13 mouse cellular contexts compared by ENCODE assay signal in genomic region chr5:24334749-24335148, GRCm38 (mm10). TPM values are rescaled to one million over a fixed set of nuclear protein-coding genes. Genes with fewer than 3 reads are reported as not detected.
DNase-seq lines count a peak whose midpoint lies in the region; ATAC-seq lines count a peak whose summit lies in the region.
"Had no signal": no experiment of that assay in that cellular context is flagged by ENCODE, and none has a peak within 500 bp of the region (broad histone marks: within the 10 kb centered on the region; RNA-seq: fewer than 3 reads in every experiment).

No protein-coding gene starts in this region.

- no peaks in the 10 kb centered on the region for H3K27me3 ChIP-seq in hindbrain, embryonic 12.5 days
- no peaks in the 10 kb centered on the region for H3K27me3 ChIP-seq in hindbrain, embryonic 16.5 days (replicated peaks; ENCODE audit: control insufficient read depth, insufficient read depth, low read length)
- peaks cover 18% of the 10 kb centered on the region for H3K27me3 ChIP-seq in embryonic facial prominence, embryonic 10.5 days (replicated peaks; ENCODE audit: low read depth, poor library complexity, severe bottlenecking)

- H3K4me1 ChIP-seq in hindbrain, embryonic 12.5 days: peaks cover 45% of the 10 kb centered on the region
- H3K4me1 ChIP-seq in hindbrain, embryonic 16.5 days (ENCODE audit: control insufficient read depth, insufficient read depth, low read depth, low read length): peaks cover 11% of the 10 kb centered on the region
- H3K4me1 ChIP-seq in embryonic facial prominence, embryonic 10.5 days: peaks cover 50% of the 10 kb centered on the region

- no peak overlapping the region; the same call in 1 of the 2 replicates for H3K9ac ChIP-seq in hindbrain, embryonic 12.5 days
- H3K9ac ChIP-seq in hindbrain, embryonic 16.5 days (ENCODE audit: low read depth, low read length): no peak overlapping the region
- H3K9ac ChIP-seq: liver, embryonic 12.5 days had no signal

- DNase-seq in NIH3T3 (ENCODE audit: low read depth): peak; percentile 78
- DNase-seq in embryonic facial prominence, embryonic 10.5 days (ENCODE audit: low spot score): no peak
- DNase-seq in lung, postnatal 14 days: peak; percentile 38
- DNase-seq in thymus, adult 18-20 months: no peak
- no peak for DNase-seq in gastrocnemius, postnatal 36 days
- DNase-seq in spleen, postnatal 36 days (ENCODE audit: low spot score in 2 of 2): no peak
- DNase-seq: adrenal gland, postnatal 25 days; gastrocnemius, adult 2 months; right cerebral cortex, postnatal 14 days had no signal

- ATAC-seq in hindbrain, embryonic 12.5 days (ENCODE audit: low FRiP score): no peak
- ATAC-seq in hindbrain, embryonic 16.5 days: no peak

- 29% methylated on average over 3 of the region's 3 CpGs for WGBS in hindbrain, embryonic 12.5 days
- WGBS in hindbrain, embryonic 16.5 days: 44% methylated on average over 3 of the region's 3 CpGs
- 12% methylated on average over 3 of the region's 3 CpGs for WGBS in embryonic facial prominence, embryonic 10.5 days

- H3K4me3 ChIP-seq in hindbrain, embryonic 12.5 days: no peak overlapping the region
- no peak overlapping the region for H3K4me3 ChIP-seq in hindbrain, embryonic 16.5 days (ENCODE audit: low read length)
- no peak overlapping the region for H3K4me3 ChIP-seq in embryonic facial prominence, embryonic 10.5 days
- H3K4me3 ChIP-seq: erythroblast, embryonic 14.5 days; gastrocnemius, adult 2 months; liver, embryonic 12.5 days had no signal

- no peak overlapping the region for H3K4me2 ChIP-seq in hindbrain, embryonic 12.5 days (replicated peaks)
- no peak overlapping the region for H3K4me2 ChIP-seq in hindbrain, embryonic 16.5 days (ENCODE audit: low read length)
- H3K4me2 ChIP-seq: liver, embryonic 12.5 days had no signal

- no peaks in the 10 kb centered on the region for H3K9me3 ChIP-seq in hindbrain, embryonic 12.5 days (replicated peaks)
- H3K9me3 ChIP-seq in hindbrain, embryonic 16.5 days (ENCODE audit: control insufficient read depth, low read length): no peaks in the 10 kb centered on the region
- no peaks in the 10 kb centered on the region for H3K9me3 ChIP-seq in embryonic facial prominence, embryonic 10.5 days
- H3K9me3 ChIP-seq: liver, embryonic 12.5 days had no signal

- intact Hi-C loops in gastrocnemius, postnatal 36 days (cut with DNase I): no loop called here

- H3K36me3 ChIP-seq in hindbrain, embryonic 12.5 days: peaks cover 7% of the 10 kb centered on the region; the same call in 1 of the 2 replicates
- H3K36me3 ChIP-seq in hindbrain, embryonic 16.5 days (ENCODE audit: control insufficient read depth, insufficient read depth, low read length): 0 out of 2 replicates have a peak, but pooled peaks cover 3% of the 10 kb centered on the region
- H3K36me3 ChIP-seq in embryonic facial prominence, embryonic 10.5 days (replicated peaks): 0 out of 2 replicates have a peak, but pooled peaks cover 5% of the 10 kb centered on the region
- H3K36me3 ChIP-seq: liver, embryonic 12.5 days had no signal

- peak overlapping the region; percentile 52; the same call in 1 of the 2 replicates for H3K27ac ChIP-seq in hindbrain, embryonic 12.5 days
- no peak overlapping the region for H3K27ac ChIP-seq in hindbrain, embryonic 16.5 days (ENCODE audit: low read depth, low read length)
- H3K27ac ChIP-seq in embryonic facial prominence, embryonic 10.5 days (replicated peaks): peak overlapping the region; percentile 61
- H3K27ac ChIP-seq: gastrocnemius, adult 2 months; liver, embryonic 12.5 days had no signal

RNA-seq across cellular contexts. Expression of gene Kcnh2, which starts 16.7 kb away (rescaled TPM):
- polyA plus RNA-seq in hindbrain, embryonic 12.5 days (2016; fragmentation: Nextera tagmentation; extraction: Ambion mirVana): 14.6 and 17.4 TPM in 2 replicates
- 13.0 and 14.0 TPM in 2 replicates for polyA plus RNA-seq in hindbrain, embryonic 16.5 days (2015; fragmentation: Nextera tagmentation; extraction: Ambion mirVana)
- polyA plus RNA-seq in embryonic facial prominence, embryonic 10.5 days (2016; fragmentation: Nextera tagmentation; extraction: Ambion mirVana): 10.9 and 13.7 TPM in 2 replicates
- 1 to 10 TPM; 2.2 to 2.6 TPM for total RNA-seq in gastrocnemius, postnatal 36 days (2021)
- polyA plus RNA-seq: erythroblast, embryonic 14.5 days had no signal

RNA-seq across cellular contexts. Expression of gene Nos3, which starts 29.9 kb away (rescaled TPM):
- 8.8 and 9.0 TPM in 2 replicates for polyA plus RNA-seq in hindbrain, embryonic 12.5 days (2016; fragmentation: Nextera tagmentation; extraction: Ambion mirVana)
- 8.6 and 11.0 TPM in 2 replicates for polyA plus RNA-seq in hindbrain, embryonic 16.5 days (2015; fragmentation: Nextera tagmentation; extraction: Ambion mirVana)
- polyA plus RNA-seq in embryonic facial prominence, embryonic 10.5 days (2016; fragmentation: Nextera tagmentation; extraction: Ambion mirVana): 7.6 and 7.7 TPM in 2 replicates
- 1 to 10 TPM; 4.9 to 5.4 TPM for total RNA-seq in gastrocnemius, postnatal 36 days (2021)

RNA-seq across cellular contexts. Expression of gene Atg9b, which starts 57.2 kb away (rescaled TPM):
- 0.35 and 0.46 TPM in 2 replicates for polyA plus RNA-seq in hindbrain, embryonic 12.5 days (2016; fragmentation: Nextera tagmentation; extraction: Ambion mirVana)
- polyA plus RNA-seq in hindbrain, embryonic 16.5 days (2015; fragmentation: Nextera tagmentation; extraction: Ambion mirVana): 3.6 and 4.6 TPM in 2 replicates
- polyA plus RNA-seq in embryonic facial prominence, embryonic 10.5 days (2016; fragmentation: Nextera tagmentation; extraction: Ambion mirVana): 0.69 and 0.83 TPM in 2 replicates
- not detected for total RNA-seq in gastrocnemius, postnatal 36 days (2021)

RNA-seq across cellular contexts. Expression of gene Abcb8, which starts 58.7 kb away (rescaled TPM):
- 38.7 and 43.5 TPM in 2 replicates for polyA plus RNA-seq in hindbrain, embryonic 12.5 days (2016; fragmentation: Nextera tagmentation; extraction: Ambion mirVana)
- 52.4 and 53.7 TPM in 2 replicates for polyA plus RNA-seq in hindbrain, embryonic 16.5 days (2015; fragmentation: Nextera tagmentation; extraction: Ambion mirVana)
- polyA plus RNA-seq in embryonic facial prominence, embryonic 10.5 days (2016; fragmentation: Nextera tagmentation; extraction: Ambion mirVana): 53.6 and 57.2 TPM in 2 replicates
- 10 to 100 TPM; 37.6 to 38.0 TPM for total RNA-seq in gastrocnemius, postnatal 36 days (2021)

Comparison
In these comparisons a context has a peak if more than half of its experiments do, and no peak if none do; other contexts are left out.
1. DNase-seq: peak in NIH3T3 (single experiment) and lung, postnatal 14 days (single experiment); none in embryonic facial prominence, embryonic 10.5 days (single experiment), thymus, adult 18-20 months (0 of 2), gastrocnemius, postnatal 36 days (0 of 2) and spleen, postnatal 36 days (0 of 2).